Mouse (Mus musculus) stomach, postnatal 0 days (tissue): ENCODE data around the gene Xylt1. TPM values are rescaled to one million over a fixed set of nuclear protein-coding genes. Genes with fewer than 3 reads are reported as not detected.

Source experiments
- ATAC-seq: fragments of 200-750 bp; cut with Nextera tagmentation; 2 replicates; pipeline ENCODE4 v1.8.0; 2017; ENCODE audit not compliant: low FRiP score, low TSS enrichment
- DNase-seq: peaks from one replicate; pipeline ENCODE4 v3.0.0-alpha.2; 2016; ENCODE audit warnings: low spot score
- H3K27ac ChIP-seq: fragments of 300-500 bp; sonication (generic); replicated peaks from 2 replicates; pipeline ENCODE4 v1.5.1; 2014; ENCODE audit warnings: mild to moderate bottlenecking, control low read depth
- H3K27me3 ChIP-seq: fragments of 300-500 bp; sonication (generic); 2 replicates; pipeline ENCODE4 v1.6.1; 2014; ENCODE audit warnings: low read length; ENCODE audit not compliant: control insufficient read depth, insufficient read depth
- H3K36me3 ChIP-seq: fragments of 300-500 bp; sonication (generic); 2 replicates; pipeline ENCODE4 v1.6.1; 2014; ENCODE audit warnings: low read length, mixed read lengths; ENCODE audit not compliant: control insufficient read depth, insufficient read depth
- H3K4me1 ChIP-seq: fragments of 300-500 bp; sonication (generic); replicated peaks from 2 replicates; pipeline ENCODE4 v1.6.1; 2014; ENCODE audit warnings: antibody characterized with exemption; ENCODE audit not compliant: control insufficient read depth, insufficient read depth
- H3K4me2 ChIP-seq: fragments of 300-500 bp; sonication (generic); replicated peaks from 2 replicates; pipeline ENCODE4 v1.6.1; 2014; ENCODE audit warnings: low read depth, mild to moderate bottlenecking, control low read depth, moderate library complexity
- H3K4me3 ChIP-seq: fragments of 300-500 bp; sonication (generic); 2 replicates; pipeline ENCODE4 v1.5.1; 2014; ENCODE audit warnings: low read depth, low read length, control low read depth
- H3K9ac ChIP-seq: fragments of 300-500 bp; sonication (generic); 2 replicates; pipeline ENCODE4 v1.6.1; 2014; ENCODE audit warnings: mild to moderate bottlenecking, low read length, control low read depth, mixed read lengths
- H3K9me3 ChIP-seq: fragments of 300-500 bp; sonication (generic); 2 replicates; pipeline ENCODE4 v1.6.1; 2016; ENCODE audit warnings: low read length; ENCODE audit not compliant: control insufficient read depth
- CTCF ChIP-seq: IDR thresholded peaks from 2 replicates; pipeline ENCODE4 v1.5.1; 2016; ENCODE audit warnings: antibody characterized with exemption, low read depth, mild to moderate bottlenecking, moderate library complexity
- EP300 ChIP-seq: optimal IDR thresholded peaks from 2 replicates; pipeline ENCODE3; 2016; ENCODE audit warnings: antibody characterized with exemption
- WGBS: fragments of 180-500 bp; shearing (Covaris S2); extraction: QIAGEN DNeasy Blood & Tissue Kit; methylation state at CpG from one replicate; pipeline ENCODE4 v1.1.7; 2014; 5-methylcytosine and 5-hydroxymethylcytosine counted together
- polyA plus RNA-seq: library from polyadenylated mRNA; unstranded; fragments of >200 nt; fragmentation: Nextera tagmentation; extraction: Ambion mirVana; gene quantifications from 2 replicates; pipeline ENCODE4 v1.2.1, GENCODE M21; 2015

Xylt1 gene
- polyA plus RNA-seq, 1 experiment from 2014 or later, result 0.36 TPM

- TF ChIP-seq CTCF (no peak), EP300 (no peak)
- DNase-seq, result no peak
- H3K36me3 ChIP-seq, result no peaks in the 10 kb centered on the region
- WGBS, result 89% methylated on average over 2 of the region's 2 CpGs
- no peak overlapping the region for H3K9ac ChIP-seq
- H3K4me1 ChIP-seq, result peaks cover 2% of the 10 kb centered on the region; the same call in 1 of the 2 replicates
- no peak overlapping the region for H3K4me2 ChIP-seq
- no peak overlapping the region for H3K4me3 ChIP-seq
- ATAC-seq, result peak; percentile 24; the same call in 1 of the 2 replicates
- no peaks in the 10 kb centered on the region for H3K27me3 ChIP-seq
- H3K27ac ChIP-seq, result no peak overlapping the region
- H3K9me3 ChIP-seq, result no peaks in the 10 kb centered on the region
These were observed 190.4 kb downstream of the Xylt1 start for GRCm38 (mm10) chr7:117571131-117571530.

GRCm38 (mm10) chr7:117571713-117572112, 190.9 kb downstream of the Xylt1 start:
- DNase-seq, result no peak
- no peak overlapping the region for H3K27ac ChIP-seq

GRCm38 (mm10) chr7:117573170-117573569, 192.4 kb downstream of the Xylt1 start:
- H3K9me3 ChIP-seq, result no peaks in the 10 kb centered on the region

More at GRCm38 (mm10) chr7:117571713-117572112, 190.9 kb downstream of the Xylt1 start:
- H3K27me3 ChIP-seq, result no peaks in the 10 kb centered on the region
- H3K9me3 ChIP-seq, result no peaks in the 10 kb centered on the region
- H3K4me2 ChIP-seq, result no peak overlapping the region
- H3K9ac ChIP-seq, result no peak overlapping the region
- WGBS, result 43% methylated on average over 5 of the region's 5 CpGs
- H3K4me3 ChIP-seq, result no peak overlapping the region
- no peak for ATAC-seq
- TF ChIP-seq CTCF, result no peak
- no peak for TF ChIP-seq EP300
- H3K36me3 ChIP-seq, result no peaks in the 10 kb centered on the region
- H3K4me1 ChIP-seq, result peaks cover 2% of the 10 kb centered on the region; the same call in 1 of the 2 replicates

GRCm38 (mm10) chr7:117575417-117575816, 194.6 kb downstream of the Xylt1 start:
- whole genome bisulfite sequencing, result 47% methylated on average over 4 of the region's 4 CpGs

More at GRCm38 (mm10) chr7:117573170-117573569, 192.4 kb downstream of the Xylt1 start:
- 68% methylated on average over 6 of the region's 6 CpGs for WGBS
- Histone ChIP-seq H3K4me1 (peaks cover 2% of the 10 kb centered on the region; the same call in 1 of the 2 replicates), H3K27me3 (no peaks in the 10 kb centered on the region), H3K9ac (no peak overlapping the region), H3K4me3 (no peak overlapping the region), H3K27ac (no peak overlapping the region), H3K4me2 (no peak overlapping the region), H3K36me3 (no peaks in the 10 kb centered on the region)
- TF ChIP-seq CTCF (no peak), EP300 (no peak)
- ATAC-seq, result no peak
- no peak for DNase-seq

GRCm38 (mm10) chr7:117577035-117577434, 196.3 kb downstream of the Xylt1 start:
- TF ChIP-seq CTCF (no peak), EP300 (no peak)
- DNase-seq (no peak), ATAC-seq (no peak)
- Histone ChIP-seq H3K4me2 (no peak overlapping the region), H3K36me3 (no peaks in the 10 kb centered on the region), H3K4me1 (no peaks in the 10 kb centered on the region), H3K9ac (no peak overlapping the region), H3K4me3 (no peak overlapping the region), H3K9me3 (no peaks in the 10 kb centered on the region), H3K27ac (no peak overlapping the region), H3K27me3 (no peaks in the 10 kb centered on the region)
- WGBS, result 95% methylated on average over 6 of the region's 6 CpGs

More at GRCm38 (mm10) chr7:117575417-117575816, 194.6 kb downstream of the Xylt1 start:
- H3K9ac ChIP-seq, result no peak overlapping the region
- no peak overlapping the region for H3K4me3 ChIP-seq
- no peak overlapping the region for H3K27ac ChIP-seq
- no peak for TF ChIP-seq CTCF
- no peak for TF ChIP-seq EP300
- ATAC-seq (no peak), DNase-seq (no peak)
- H3K27me3 ChIP-seq, result no peaks in the 10 kb centered on the region
- no peak overlapping the region for H3K4me2 ChIP-seq
- no peaks in the 10 kb centered on the region for H3K9me3 ChIP-seq
- no peaks in the 10 kb centered on the region for H3K36me3 ChIP-seq
- peaks cover 2% of the 10 kb centered on the region; the same call in 1 of the 2 replicates for H3K4me1 ChIP-seq

GRCm38 (mm10) chr7:117585164-117585563, 204.4 kb downstream of the Xylt1 start:
- Histone ChIP-seq H3K9me3 (no peaks in the 10 kb centered on the region), H3K9ac (no peak overlapping the region), H3K4me3 (no peak overlapping the region), H3K27ac (no peak overlapping the region), H3K4me1 (no peaks in the 10 kb centered on the region), H3K4me2 (no peak overlapping the region), H3K36me3 (no peaks in the 10 kb centered on the region), H3K27me3 (no peaks in the 10 kb centered on the region)
- WGBS, result 43% methylated on average over 5 of the region's 5 CpGs
- no peak for ATAC-seq
- DNase-seq, result no peak
- TF ChIP-seq CTCF, result no peak
- no peak for TF ChIP-seq EP300
